Mouse (Mus musculus): ENCODE data around the gene Lrrc71.

Lrrc71 gene

DNA sequence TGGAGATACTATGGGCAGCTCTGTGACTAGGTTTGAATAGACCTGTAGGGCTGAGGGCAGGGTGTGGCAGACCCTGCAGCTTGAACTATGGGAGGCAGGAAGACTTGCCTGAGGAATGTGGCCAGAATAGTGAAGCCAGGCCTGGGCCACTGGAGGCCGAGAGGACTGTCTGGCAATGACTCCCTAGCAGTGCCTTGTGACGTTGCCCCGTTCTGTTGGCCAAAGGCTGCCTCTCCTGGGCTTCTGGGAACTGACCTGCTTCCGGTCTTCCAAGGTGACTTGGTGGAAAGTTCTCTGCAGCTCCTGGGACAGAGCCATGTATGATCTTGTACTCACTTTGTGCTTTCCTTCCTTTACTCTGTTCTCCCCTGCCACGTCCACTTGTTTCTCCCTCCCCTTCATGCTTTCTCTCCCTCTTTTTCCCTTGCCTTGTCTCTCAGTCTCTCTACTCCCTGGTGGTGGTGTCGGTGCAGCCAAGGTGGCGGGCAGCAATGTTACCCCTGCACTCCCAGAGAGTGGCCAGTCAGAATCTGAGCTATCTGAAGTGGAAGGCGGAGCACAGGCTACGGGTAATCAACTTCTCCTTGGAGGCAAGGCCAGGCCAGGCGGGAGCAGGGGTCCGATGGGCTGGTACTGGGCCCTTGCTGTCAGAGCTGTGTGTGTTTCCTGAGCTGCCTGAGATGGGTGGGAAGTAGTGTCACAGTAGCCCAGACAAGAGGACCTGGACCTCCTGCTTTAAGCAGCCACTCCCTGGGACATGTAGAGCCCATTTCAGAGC is 14.3 kb downstream of the Lrrc71 start:
- in situ Hi-C loops (cut with MboI; ENCODE audit: low pct_unique_long_range_greater_than_20kb in 1 of 2, low sequenced_read_pairs in 2 of 2, unreplicated experiment in 1 of 2), result no loop called here

DNA sequence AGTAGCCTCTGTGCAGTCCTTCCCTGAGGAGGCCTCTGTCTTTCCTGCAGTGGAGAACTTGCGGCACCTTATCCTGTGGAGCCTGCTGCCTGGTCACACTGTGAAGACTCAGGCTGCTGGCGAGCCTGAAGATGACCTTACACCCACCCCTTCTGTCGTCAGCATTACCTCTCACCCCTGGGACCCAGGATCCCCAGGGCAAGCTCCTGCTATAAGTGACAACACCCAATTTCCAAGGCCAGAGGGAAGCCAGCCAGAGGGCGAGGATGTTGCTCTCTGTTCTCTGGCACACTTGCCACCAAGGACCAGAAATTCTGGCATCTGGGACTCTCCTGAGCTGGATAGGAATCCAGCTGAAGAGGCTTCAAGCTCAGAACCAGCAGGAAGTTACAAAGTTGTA is 15.3 kb downstream of the Lrrc71 start:
- in situ Hi-C loops (cut with MboI; ENCODE audit: low pct_unique_long_range_greater_than_20kb in 1 of 2, low sequenced_read_pairs in 2 of 2, unreplicated experiment in 1 of 2), result no loop called here

DNA sequence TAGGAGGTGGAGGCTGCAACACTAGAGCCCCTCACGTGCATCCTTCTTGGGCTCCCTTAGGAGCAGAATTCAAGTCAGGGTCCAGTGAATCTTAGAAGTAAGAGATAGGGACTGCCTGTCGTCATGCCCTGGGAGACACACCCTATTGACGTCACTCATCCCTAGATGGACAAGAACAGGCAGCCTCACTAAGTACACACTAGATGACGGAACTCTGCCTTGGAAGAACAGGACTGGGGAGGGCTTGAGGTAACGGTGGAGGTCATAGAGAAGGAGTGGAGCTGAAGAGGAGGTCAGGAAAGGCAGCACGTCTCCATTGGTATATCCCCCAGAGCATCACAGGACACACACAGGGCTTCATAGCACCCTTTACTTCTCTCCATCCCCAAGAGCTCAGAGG is 19.7 kb downstream of the Lrrc71 start:
- in situ Hi-C loops (cut with MboI; ENCODE audit: low pct_unique_long_range_greater_than_20kb in 1 of 2, low sequenced_read_pairs in 2 of 2, unreplicated experiment in 1 of 2), result no loop called here

DNA sequence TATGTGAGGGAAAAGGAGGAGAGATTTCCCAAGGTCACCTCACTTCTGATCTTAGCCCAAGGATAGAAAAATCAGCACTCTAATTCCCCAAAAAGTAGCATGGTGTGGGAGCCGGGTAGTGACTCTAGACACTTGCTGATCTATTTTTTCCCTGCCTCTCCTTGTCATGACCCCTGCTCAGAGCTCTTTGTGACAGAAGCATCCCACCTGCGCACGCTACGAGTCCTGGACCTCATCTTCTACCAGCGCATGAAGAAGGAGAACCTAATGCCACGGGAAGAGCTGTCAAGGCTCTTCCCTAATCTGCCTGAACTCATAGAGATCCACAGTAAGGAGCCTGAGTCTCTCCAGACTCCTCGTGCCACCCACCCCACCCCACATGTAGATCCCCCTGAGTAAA is 22.2 kb downstream of the Lrrc71 start:
- in situ Hi-C loops (cut with MboI; ENCODE audit: low pct_unique_long_range_greater_than_20kb in 1 of 2, low sequenced_read_pairs in 2 of 2, unreplicated experiment in 1 of 2), result no loop called here

DNA sequence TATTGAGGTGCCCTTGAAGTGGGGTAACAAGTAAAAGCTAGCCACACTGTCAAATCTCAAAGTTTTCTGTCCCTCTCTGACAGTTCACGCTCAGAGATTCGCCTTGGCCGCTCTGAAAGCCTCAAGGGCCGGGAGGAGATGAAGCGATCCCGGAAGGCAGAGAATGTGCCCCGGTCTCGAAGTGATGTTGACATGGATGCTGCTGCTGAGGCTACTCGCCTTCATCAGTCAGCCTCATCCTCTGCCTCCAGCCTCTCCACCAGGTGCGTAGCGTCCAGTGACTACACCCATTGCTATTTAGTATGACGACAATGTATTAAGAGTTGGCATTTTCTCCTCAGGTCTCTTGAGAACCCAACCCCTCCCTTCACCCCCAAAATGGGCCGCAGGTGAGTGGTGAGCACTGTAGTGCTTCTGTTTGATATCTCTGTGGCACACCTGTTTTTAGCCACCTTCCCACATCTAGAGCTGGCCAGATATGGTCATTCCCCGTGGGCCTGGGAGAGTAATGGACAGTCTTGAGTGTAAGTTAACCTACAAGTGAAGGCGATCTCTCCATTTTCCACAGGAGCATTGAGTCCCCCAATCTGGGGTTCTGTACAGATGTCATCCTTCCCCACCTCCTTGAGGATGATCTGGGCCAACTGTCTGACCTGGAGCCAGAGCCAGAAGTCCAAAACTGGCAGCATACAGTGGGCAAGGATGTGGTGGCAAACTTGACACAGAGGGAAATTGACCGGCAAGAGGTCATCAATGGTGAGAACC is 22.8 kb downstream of the Lrrc71 start:
- in situ Hi-C loops (cut with MboI; ENCODE audit: low pct_unique_long_range_greater_than_20kb in 1 of 2, low sequenced_read_pairs in 2 of 2, unreplicated experiment in 1 of 2), result no loop called here

DNA sequence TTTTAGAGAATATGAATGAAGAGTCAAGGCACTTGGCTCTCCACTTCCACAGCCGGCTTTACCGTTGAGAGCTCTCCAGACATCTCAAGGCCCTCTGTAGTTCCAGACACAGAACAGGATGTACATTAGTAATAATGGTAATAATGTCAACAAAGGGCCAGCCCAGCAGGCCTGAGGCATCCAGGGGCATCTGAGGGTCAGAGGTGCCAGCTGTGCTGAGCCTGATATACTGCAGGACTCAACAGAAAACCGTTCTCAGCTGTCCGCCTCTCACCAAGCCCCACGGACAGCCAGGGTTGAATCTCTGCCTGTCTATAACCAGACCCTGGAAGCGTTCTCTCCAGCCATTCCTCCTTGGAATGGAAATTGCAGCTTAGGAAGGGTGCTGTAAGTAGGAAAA is 23.9 kb downstream of the Lrrc71 start:
- in situ Hi-C loops (cut with MboI; ENCODE audit: low pct_unique_long_range_greater_than_20kb in 1 of 2, low sequenced_read_pairs in 2 of 2, unreplicated experiment in 1 of 2), result no loop called here

DNA sequence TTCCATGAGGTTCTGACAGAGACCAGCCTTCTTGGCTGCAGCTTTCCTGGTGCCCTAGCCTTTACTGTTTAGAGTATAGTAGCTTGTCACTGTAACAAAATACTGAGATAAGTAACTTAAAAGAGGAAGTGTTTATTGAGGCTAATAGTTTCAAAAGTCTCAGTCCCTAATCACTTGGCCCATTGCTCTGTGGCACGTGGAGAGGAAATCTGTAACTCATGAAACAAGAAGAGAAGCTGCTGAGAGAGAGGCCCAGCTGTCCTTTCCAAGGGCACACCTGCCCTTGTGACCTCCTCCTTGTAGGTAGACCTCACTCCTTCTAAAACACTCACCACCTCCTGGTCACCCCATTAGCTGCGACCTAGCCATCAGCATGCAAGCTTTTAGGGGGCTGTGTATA is 29.9 kb downstream of the Lrrc71 start:
- in situ Hi-C loops (cut with MboI; ENCODE audit: low pct_unique_long_range_greater_than_20kb in 1 of 2, low sequenced_read_pairs in 2 of 2, unreplicated experiment in 1 of 2), result no loop called here
